Mouse (Mus musculus): Measurements from ENCODE around the gene Xcr1. TPM values are rescaled to one million over a fixed set of nuclear protein-coding genes. Genes with fewer than 3 reads are reported as not detected.

Gene Xcr1
- polyA plus RNA-seq, 1 experiment from 2014 or later: 0.06 TPM

DNA sequence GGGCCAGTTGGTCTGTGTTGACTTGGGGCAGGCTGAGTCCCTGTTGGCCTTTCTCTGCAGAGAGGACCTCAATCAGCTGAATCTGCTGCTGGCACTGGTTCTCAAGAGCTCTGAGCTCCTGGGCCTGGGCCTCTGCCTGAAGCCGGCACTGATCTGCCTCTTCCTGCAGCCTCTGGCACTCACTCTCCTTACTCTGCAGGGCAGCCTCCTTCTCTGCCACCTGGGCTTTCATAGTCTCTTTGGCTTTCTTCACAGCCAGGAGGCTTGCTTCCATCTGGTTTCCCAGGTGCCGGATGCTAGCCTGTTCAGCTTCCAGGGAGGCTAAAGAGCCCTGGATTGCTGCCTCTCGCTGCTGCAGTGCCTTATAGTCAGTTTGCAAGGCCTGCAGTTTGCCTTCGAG lies 32.9 kb downstream of the Xcr1 start:
- no peak overlapping the region for H3K9ac ChIP-seq (replicated peaks; ENCODE audit: low read depth, low read length)
- H3K4me1 ChIP-seq (ENCODE audit: control insufficient read depth, insufficient read depth, low read length): no peaks in the 10 kb centered on the region
- H3K9me3 ChIP-seq (ENCODE audit: control insufficient read depth, low read depth, low read length): no peaks in the 10 kb centered on the region
- H3K4me2 ChIP-seq (replicated peaks; ENCODE audit: low read depth, low read length): no peak overlapping the region
- no peak overlapping the region for H3K27ac ChIP-seq (ENCODE audit: low read length)
- ATAC-seq (ENCODE audit: insufficient number of reproducible peaks, insufficient read depth, low FRiP score, low read depth): no peak
- WGBS: 86% methylated on average over 4 of the region's 4 CpGs
- no peak overlapping the region for H3K4me3 ChIP-seq (ENCODE audit: low read depth, low read length)
- H3K36me3 ChIP-seq (ENCODE audit: control insufficient read depth, insufficient read depth, low read length): peaks cover 42% of the 10 kb centered on the region; the same call in 1 of the 2 replicates
- no peaks in the 10 kb centered on the region for H3K27me3 ChIP-seq (ENCODE audit: control insufficient read depth, insufficient read depth, low read length)

DNA sequence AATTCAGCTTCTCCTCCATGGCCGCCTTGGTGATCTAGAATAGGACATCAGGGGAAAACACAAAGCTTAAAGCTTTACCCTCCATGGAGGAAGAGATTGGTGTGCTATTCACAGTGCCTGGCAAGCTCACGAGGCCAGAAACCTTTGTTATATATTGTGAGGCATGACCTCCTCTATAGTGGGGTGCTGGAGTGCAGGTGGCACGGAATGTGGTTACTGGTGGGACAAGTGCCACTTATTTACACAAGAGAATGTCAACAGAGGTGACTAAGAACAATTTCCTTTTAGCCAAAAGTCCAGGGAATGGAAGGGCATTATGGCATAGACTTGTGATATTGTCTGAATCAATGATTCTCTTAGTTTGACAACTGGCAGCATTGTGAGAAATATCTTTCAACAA lies 35.2 kb downstream of the Xcr1 start:
- H3K9ac ChIP-seq (replicated peaks; ENCODE audit: low read depth, low read length): no peak overlapping the region
- H3K4me1 ChIP-seq (ENCODE audit: control insufficient read depth, insufficient read depth, low read length): no peaks in the 10 kb centered on the region
- H3K27me3 ChIP-seq (ENCODE audit: control insufficient read depth, insufficient read depth, low read length): no peaks in the 10 kb centered on the region
- no peaks in the 10 kb centered on the region for H3K9me3 ChIP-seq (ENCODE audit: control insufficient read depth, low read depth, low read length)
- no peak overlapping the region for H3K4me2 ChIP-seq (replicated peaks; ENCODE audit: low read depth, low read length)
- peaks cover 63% of the 10 kb centered on the region for H3K36me3 ChIP-seq (ENCODE audit: control insufficient read depth, insufficient read depth, low read length)
- 75% methylated on average over 3 of the region's 3 CpGs for WGBS
- no peak overlapping the region for H3K4me3 ChIP-seq (ENCODE audit: low read depth, low read length)
- no peak for ATAC-seq (ENCODE audit: insufficient number of reproducible peaks, insufficient read depth, low FRiP score, low read depth)
- no peak overlapping the region for H3K27ac ChIP-seq (ENCODE audit: low read length)

DNA sequence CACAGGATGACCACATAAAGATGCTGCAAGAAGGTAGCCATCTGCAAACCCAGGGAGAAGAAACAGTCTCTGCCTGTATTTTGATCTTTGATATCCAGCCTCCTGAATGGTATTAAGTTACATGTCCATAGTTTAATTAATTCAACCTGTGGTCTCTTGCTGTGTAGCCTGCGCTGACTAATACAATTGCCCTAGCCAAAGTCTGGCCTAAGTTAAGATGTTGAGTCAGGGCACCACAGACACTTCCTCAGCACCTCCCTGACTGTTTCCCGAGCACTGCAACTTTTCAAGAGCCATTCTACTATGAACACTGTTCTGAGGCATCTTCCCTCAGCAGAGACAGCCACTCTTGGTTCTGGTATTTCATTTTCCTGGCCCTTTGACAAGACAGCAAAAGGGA lies 43.2 kb downstream of the Xcr1 start:
- Histone ChIP-seq H3K9ac (replicated peaks; ENCODE audit: low read depth, low read length) (no peak overlapping the region), H3K4me3 (ENCODE audit: low read depth, low read length) (no peak overlapping the region), H3K27ac (ENCODE audit: low read length) (no peak overlapping the region), H3K4me2 (replicated peaks; ENCODE audit: low read depth, low read length) (no peak overlapping the region), H3K27me3 (ENCODE audit: control insufficient read depth, insufficient read depth, low read length) (no peaks in the 10 kb centered on the region), H3K4me1 (ENCODE audit: control insufficient read depth, insufficient read depth, low read length) (no peaks in the 10 kb centered on the region), H3K36me3 (ENCODE audit: control insufficient read depth, insufficient read depth, low read length) (peaks cover 52% of the 10 kb centered on the region), H3K9me3 (ENCODE audit: control insufficient read depth, low read depth, low read length) (no peaks in the 10 kb centered on the region)
- no peak for ATAC-seq (ENCODE audit: insufficient number of reproducible peaks, insufficient read depth, low FRiP score, low read depth)
- WGBS: 89% methylated on average over 2 of the region's 2 CpGs

DNA sequence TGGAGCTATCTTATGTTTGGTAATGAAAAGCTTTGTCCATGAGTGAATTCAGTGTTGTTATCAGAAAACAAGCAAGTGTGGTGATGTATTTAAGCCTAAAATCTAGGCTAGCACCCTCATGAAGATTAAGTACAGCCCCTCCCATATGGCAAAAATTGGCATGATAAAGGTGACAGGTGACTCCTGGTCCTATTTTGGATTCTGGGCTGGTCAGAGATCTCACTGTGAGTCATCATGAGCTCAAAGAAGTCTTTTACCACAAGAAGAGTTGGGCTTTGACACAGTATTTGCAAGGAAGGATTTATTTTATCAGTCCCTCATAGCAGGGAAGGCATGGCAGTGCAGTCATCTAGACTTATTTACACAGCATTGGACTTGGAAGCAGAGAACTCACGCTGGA lies 45.8 kb downstream of the Xcr1 start:
- H3K36me3 ChIP-seq (ENCODE audit: control insufficient read depth, insufficient read depth, low read length): peaks cover 32% of the 10 kb centered on the region; the same call in 1 of the 2 replicates
- WGBS: 79% methylated on average over 1 of the region's 1 CpGs

DNA sequence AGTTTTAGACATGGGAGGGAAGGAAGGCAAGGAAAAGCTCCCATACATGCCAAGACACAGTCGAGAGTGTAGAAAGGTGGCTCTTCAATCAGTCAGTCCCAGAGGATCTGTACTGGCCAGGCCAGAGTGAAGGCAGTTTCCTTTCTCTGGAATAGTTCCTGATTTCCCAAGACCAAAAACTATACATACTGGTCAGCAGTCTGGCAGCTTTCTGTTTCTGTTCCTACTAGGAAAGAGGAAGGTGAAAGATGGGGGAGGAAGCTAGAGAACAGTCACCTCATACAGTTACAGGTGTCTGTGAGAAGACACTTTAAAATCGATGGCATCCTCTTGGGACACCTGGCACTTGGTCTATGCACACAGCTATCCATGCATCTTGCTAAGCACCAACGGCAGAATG lies 46.4 kb downstream of the Xcr1 start:
- H3K4me3 ChIP-seq (ENCODE audit: low read depth, low read length): no peak overlapping the region

More for the DNA sequence above, 45.8 kb downstream of the Xcr1 start:
- Histone ChIP-seq H3K27ac (ENCODE audit: low read length) (no peak overlapping the region), H3K9ac (replicated peaks; ENCODE audit: low read depth, low read length) (no peak overlapping the region), H3K9me3 (ENCODE audit: control insufficient read depth, low read depth, low read length) (no peaks in the 10 kb centered on the region), H3K27me3 (ENCODE audit: control insufficient read depth, insufficient read depth, low read length) (no peaks in the 10 kb centered on the region), H3K4me1 (ENCODE audit: control insufficient read depth, insufficient read depth, low read length) (no peaks in the 10 kb centered on the region), H3K4me2 (replicated peaks; ENCODE audit: low read depth, low read length) (no peak overlapping the region), H3K4me3 (ENCODE audit: low read depth, low read length) (no peak overlapping the region)
- no peak for ATAC-seq (ENCODE audit: insufficient number of reproducible peaks, insufficient read depth, low FRiP score, low read depth)

DNA sequence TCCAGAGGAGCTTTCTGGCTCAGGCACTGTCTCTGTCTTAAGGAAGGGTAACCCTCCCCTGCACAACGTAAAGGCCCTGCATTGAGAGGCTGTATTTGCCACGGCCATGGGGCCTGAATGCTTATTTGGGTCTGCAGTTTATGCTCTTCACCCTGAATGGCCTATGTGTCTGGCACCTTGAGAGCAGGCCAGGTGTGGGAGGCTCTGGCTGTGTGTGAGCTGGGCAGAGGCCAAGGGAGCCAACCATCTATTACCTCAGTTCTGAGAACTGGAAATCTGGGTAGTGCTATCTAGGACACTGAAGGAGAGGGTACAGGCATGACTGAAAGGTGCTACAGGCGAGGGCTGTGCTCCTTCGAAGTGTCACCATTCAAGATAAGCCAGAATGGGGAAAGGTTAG lies 47.0 kb downstream of the Xcr1 start:
- Histone ChIP-seq H3K27ac (ENCODE audit: low read length) (no peak overlapping the region), H3K9me3 (ENCODE audit: control insufficient read depth, low read depth, low read length) (no peaks in the 10 kb centered on the region), H3K4me1 (ENCODE audit: control insufficient read depth, insufficient read depth, low read length) (no peaks in the 10 kb centered on the region), H3K9ac (replicated peaks; ENCODE audit: low read depth, low read length) (no peak overlapping the region), H3K4me2 (replicated peaks; ENCODE audit: low read depth, low read length) (no peak overlapping the region), H3K4me3 (ENCODE audit: low read depth, low read length) (no peak overlapping the region), H3K36me3 (ENCODE audit: control insufficient read depth, insufficient read depth, low read length) (peaks cover 36% of the 10 kb centered on the region), H3K27me3 (ENCODE audit: control insufficient read depth, insufficient read depth, low read length) (no peaks in the 10 kb centered on the region)
- 77% methylated on average over 4 of the region's 4 CpGs for WGBS
- no peak for ATAC-seq (ENCODE audit: insufficient number of reproducible peaks, insufficient read depth, low FRiP score, low read depth)

More for the DNA sequence above, 46.4 kb downstream of the Xcr1 start:
- Histone ChIP-seq H3K27ac (ENCODE audit: low read length) (no peak overlapping the region), H3K9me3 (ENCODE audit: control insufficient read depth, low read depth, low read length) (no peaks in the 10 kb centered on the region), H3K9ac (replicated peaks; ENCODE audit: low read depth, low read length) (no peak overlapping the region), H3K4me1 (ENCODE audit: control insufficient read depth, insufficient read depth, low read length) (no peaks in the 10 kb centered on the region), H3K4me2 (replicated peaks; ENCODE audit: low read depth, low read length) (no peak overlapping the region), H3K36me3 (ENCODE audit: control insufficient read depth, insufficient read depth, low read length) (peaks cover 36% of the 10 kb centered on the region), H3K27me3 (ENCODE audit: control insufficient read depth, insufficient read depth, low read length) (no peaks in the 10 kb centered on the region)
- 86% methylated on average over 3 of the region's 3 CpGs for WGBS
- no peak for ATAC-seq (ENCODE audit: insufficient number of reproducible peaks, insufficient read depth, low FRiP score, low read depth)

DNA sequence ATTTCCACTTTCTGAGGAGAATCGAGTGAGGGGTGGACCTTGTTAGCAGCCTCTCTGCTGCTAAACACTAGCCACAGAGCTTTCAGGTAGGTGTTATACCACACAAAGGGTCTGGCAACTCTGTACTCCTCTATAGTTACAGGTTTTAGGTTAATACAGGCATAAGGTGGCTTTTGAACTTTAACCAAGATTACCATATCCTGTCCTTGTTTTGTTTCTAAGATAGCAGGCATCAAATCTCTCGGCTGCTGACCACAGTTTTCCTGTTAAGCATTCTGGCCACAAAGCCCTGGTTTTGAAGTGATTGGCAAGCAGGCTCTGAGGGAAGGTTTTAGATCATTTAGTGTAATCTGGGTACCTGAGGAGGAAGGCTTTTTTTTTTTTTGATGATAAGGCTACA lies 47.5 kb downstream of the Xcr1 start:
- H3K27ac ChIP-seq (ENCODE audit: low read length): no peak overlapping the region
- peaks cover 36% of the 10 kb centered on the region for H3K36me3 ChIP-seq (ENCODE audit: control insufficient read depth, insufficient read depth, low read length)
- H3K27me3 ChIP-seq (ENCODE audit: control insufficient read depth, insufficient read depth, low read length): no peaks in the 10 kb centered on the region
- no peak overlapping the region for H3K4me3 ChIP-seq (ENCODE audit: low read depth, low read length)
- no peak overlapping the region for H3K9ac ChIP-seq (replicated peaks; ENCODE audit: low read depth, low read length)
- no peak overlapping the region for H3K4me2 ChIP-seq (replicated peaks; ENCODE audit: low read depth, low read length)
- 88% methylated on average over 2 of the region's 2 CpGs for WGBS
- ATAC-seq (ENCODE audit: insufficient number of reproducible peaks, insufficient read depth, low FRiP score, low read depth): no peak
- no peaks in the 10 kb centered on the region for H3K9me3 ChIP-seq (ENCODE audit: control insufficient read depth, low read depth, low read length)
- no peaks in the 10 kb centered on the region for H3K4me1 ChIP-seq (ENCODE audit: control insufficient read depth, insufficient read depth, low read length)

DNA sequence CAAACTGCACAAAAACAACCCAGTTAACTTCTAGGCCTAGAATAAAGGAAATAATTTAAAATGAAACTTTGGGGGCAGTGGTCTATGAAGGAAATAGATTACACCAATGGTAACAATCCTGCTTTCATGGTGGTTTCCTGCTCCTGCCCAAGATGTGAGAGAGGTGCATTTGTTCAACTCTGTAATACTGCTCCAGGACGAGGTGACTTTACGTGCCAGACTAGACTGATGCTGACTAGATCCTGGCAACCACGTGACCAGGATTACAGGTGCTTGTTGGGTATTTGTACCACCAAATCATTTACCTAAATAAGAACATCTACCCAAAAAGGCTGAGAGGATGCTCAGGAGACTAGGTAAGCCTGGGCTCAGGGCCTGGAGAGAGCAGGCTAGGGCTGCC lies 50.0 kb downstream of the Xcr1 start:
- no peak for ATAC-seq (ENCODE audit: insufficient number of reproducible peaks, insufficient read depth, low FRiP score, low read depth)
- 91% methylated on average over 3 of the region's 3 CpGs for WGBS

DNA sequence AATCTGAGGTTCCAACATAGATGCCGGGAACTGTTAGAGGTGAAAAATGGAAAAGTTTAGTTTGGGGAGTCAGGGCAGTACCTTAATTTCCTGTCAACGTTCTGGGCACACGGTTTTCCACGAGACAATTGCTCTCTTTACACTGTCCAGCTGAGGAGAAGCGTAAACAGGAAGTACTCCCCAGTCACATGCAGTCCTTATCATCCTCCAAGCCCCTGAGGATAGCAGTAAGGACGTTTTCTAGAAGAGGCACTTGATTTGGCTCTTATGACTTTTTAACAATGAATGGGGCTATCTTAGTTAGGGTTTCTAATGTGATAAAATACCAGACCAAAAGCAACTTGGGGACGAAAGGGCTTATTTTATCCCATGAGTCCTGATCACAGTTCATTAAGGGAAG lies 53.2 kb downstream of the Xcr1 start:
- no peak overlapping the region for H3K4me2 ChIP-seq (replicated peaks; ENCODE audit: low read depth, low read length)
- WGBS: 56% methylated on average over 7 of the region's 7 CpGs
- no peak for ATAC-seq (ENCODE audit: insufficient number of reproducible peaks, insufficient read depth, low FRiP score, low read depth)

More for the DNA sequence above, 50.0 kb downstream of the Xcr1 start:
- Histone ChIP-seq H3K9ac (replicated peaks; ENCODE audit: low read depth, low read length) (no peak overlapping the region), H3K4me3 (ENCODE audit: low read depth, low read length) (no peak overlapping the region), H3K9me3 (ENCODE audit: control insufficient read depth, low read depth, low read length) (no peaks in the 10 kb centered on the region), H3K27ac (ENCODE audit: low read length) (no peak overlapping the region), H3K4me2 (replicated peaks; ENCODE audit: low read depth, low read length) (no peak overlapping the region), H3K4me1 (ENCODE audit: control insufficient read depth, insufficient read depth, low read length) (no peaks in the 10 kb centered on the region), H3K27me3 (ENCODE audit: control insufficient read depth, insufficient read depth, low read length) (no peaks in the 10 kb centered on the region), H3K36me3 (ENCODE audit: control insufficient read depth, insufficient read depth, low read length) (peaks cover 20% of the 10 kb centered on the region)

More for the DNA sequence above, 53.2 kb downstream of the Xcr1 start:
- Histone ChIP-seq H3K9me3 (ENCODE audit: control insufficient read depth, low read depth, low read length) (no peaks in the 10 kb centered on the region), H3K9ac (replicated peaks; ENCODE audit: low read depth, low read length) (no peak overlapping the region), H3K27ac (ENCODE audit: low read length) (no peak overlapping the region), H3K36me3 (ENCODE audit: control insufficient read depth, insufficient read depth, low read length) (peaks cover 6% of the 10 kb centered on the region), H3K4me3 (ENCODE audit: low read depth, low read length) (no peak overlapping the region), H3K27me3 (ENCODE audit: control insufficient read depth, insufficient read depth, low read length) (no peaks in the 10 kb centered on the region), H3K4me1 (ENCODE audit: control insufficient read depth, insufficient read depth, low read length) (no peaks in the 10 kb centered on the region)
